31 mouse cellular contexts compared by ENCODE assay signal in the genomic region with DNA sequence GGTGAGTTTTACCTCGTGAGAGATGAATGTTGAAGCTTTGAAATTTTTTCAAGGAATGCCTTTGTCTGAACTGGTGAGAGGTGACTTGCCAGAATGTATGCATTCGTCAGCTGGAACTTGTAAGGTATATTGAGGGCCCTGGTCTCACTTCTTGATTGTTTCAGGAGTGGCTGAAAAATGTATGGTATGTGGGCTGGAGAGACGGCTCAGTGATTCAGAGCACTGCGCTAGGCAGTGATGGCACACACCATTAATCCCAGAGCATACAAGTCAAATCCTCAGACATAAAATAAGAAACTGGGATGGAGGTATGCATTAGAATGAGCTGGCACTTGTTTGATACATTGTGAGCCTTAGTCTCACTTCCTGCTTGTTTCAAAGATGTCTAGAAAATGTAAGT. TPM values are rescaled to one million over a fixed set of nuclear protein-coding genes. Genes with fewer than 3 reads are reported as not detected.
DNase-seq lines count a peak whose midpoint lies in the region; ATAC-seq and TF ChIP-seq lines count a peak whose summit lies in the region.
"Had no signal": no experiment of that assay in that cellular context is flagged by ENCODE, and none has a peak within 500 bp of the region (broad histone marks: within the 10 kb centered on the region; RNA-seq: fewer than 3 reads in every experiment).

No protein-coding gene starts in this region.

- 0 out of 2 replicates have a peak, but pooled peaks have one; percentile 62 for ATAC-seq in kidney, embryonic 14.5 days (ENCODE audit: low FRiP score, low TSS enrichment)
- peak; percentile 52; the same call in 1 of the 2 replicates for ATAC-seq in kidney, postnatal 0 days (replicated peaks; ENCODE audit: low FRiP score, low read depth)
- peak; percentile 37; the same call in 1 of the 2 replicates for ATAC-seq in lung, postnatal 0 days
- ATAC-seq in CD4-positive, CD25-positive, alpha-beta regulatory T cell, adult 4 months: no peak
- ATAC-seq: activated CD4-positive, CD25-positive, alpha-beta regulatory T cell, adult 4 months; forebrain, embryonic 15.5 days had no signal

- no peaks in the 10 kb centered on the region for H3K9me3 ChIP-seq in kidney, embryonic 14.5 days (ENCODE audit: control insufficient read depth, low read length)
- H3K9me3 ChIP-seq in kidney, postnatal 0 days (replicated peaks; ENCODE audit: low read length): no peaks in the 10 kb centered on the region
- H3K9me3 ChIP-seq in lung, postnatal 0 days (ENCODE audit: low read length): no peaks in the 10 kb centered on the region
- H3K9me3 ChIP-seq: embryonic facial prominence, embryonic 10.5 days; embryonic facial prominence, embryonic 13.5 days; forebrain, embryonic 12.5 days; forebrain, embryonic 15.5 days; hindbrain, embryonic 12.5 days; hindbrain, embryonic 15.5 days had no signal

- WGBS in kidney, embryonic 14.5 days: 42% methylated on average over 4 of the region's 4 CpGs
- WGBS in kidney, postnatal 0 days: 25% methylated on average over 4 of the region's 4 CpGs
- 52% methylated on average over 4 of the region's 4 CpGs for WGBS in lung, postnatal 0 days

- no peak for TF ChIP-seq CTCF in kidney, postnatal 0 days (IDR thresholded peaks at IDR 0.05; ENCODE audit: low read depth)
- no peak for TF ChIP-seq CTCF in lung, postnatal 0 days (IDR thresholded peaks at IDR 0.05)

- no peaks in the 10 kb centered on the region for H3K4me1 ChIP-seq in kidney, embryonic 14.5 days (ENCODE audit: control insufficient read depth, insufficient read depth, low read length)
- no peaks in the 10 kb centered on the region for H3K4me1 ChIP-seq in kidney, postnatal 0 days (replicated peaks; ENCODE audit: insufficient read depth, low read length)
- no peaks in the 10 kb centered on the region for H3K4me1 ChIP-seq in lung, postnatal 0 days (ENCODE audit: insufficient read depth, low read depth, low read length)
- H3K4me1 ChIP-seq: embryonic facial prominence, embryonic 10.5 days; embryonic facial prominence, embryonic 13.5 days; forebrain, embryonic 12.5 days; forebrain, embryonic 15.5 days; hindbrain, embryonic 12.5 days; hindbrain, embryonic 15.5 days had no signal

- H3K27me3 ChIP-seq in kidney, embryonic 14.5 days (ENCODE audit: control insufficient read depth, insufficient read depth, low read length): no peaks in the 10 kb centered on the region
- H3K27me3 ChIP-seq in kidney, postnatal 0 days (ENCODE audit: insufficient read depth, low read length): no peaks in the 10 kb centered on the region
- H3K27me3 ChIP-seq in lung, postnatal 0 days (replicated peaks; ENCODE audit: insufficient read depth, low read length): no peaks in the 10 kb centered on the region
- H3K27me3 ChIP-seq: embryonic facial prominence, embryonic 13.5 days; forebrain, embryonic 12.5 days; forebrain, embryonic 15.5 days; hindbrain, embryonic 12.5 days; hindbrain, embryonic 15.5 days had no signal

- no peak for DNase-seq in kidney, postnatal 14 days
- peak; percentile 50 for DNase-seq in kidney, postnatal 0 days (ENCODE audit: low spot score)
- DNase-seq in kidney, adult 8-10 months: no peak
- DNase-seq in lung, postnatal 0 days (ENCODE audit: low spot score): no peak
- DNase-seq in lung, postnatal 25 days (ENCODE audit: low spot score): no peak
- DNase-seq: adrenal gland, adult 8-10 months; adrenal gland, postnatal 25 days; B cell, adult 2 months; cerebellum, adult 11-12 months; cerebellum, adult 8-10 months; cerebellum, postnatal 10 days; cerebellum, postnatal 36 days; embryo, embryonic 11 days; gastrocnemius, postnatal 25 days; heart, adult 2 months had no signal

- H3K9ac ChIP-seq in kidney, embryonic 14.5 days (ENCODE audit: low read depth, low read length): no peak overlapping the region
- H3K9ac ChIP-seq in kidney, postnatal 0 days (ENCODE audit: low read depth, low read length): no peak overlapping the region
- H3K9ac ChIP-seq in lung, postnatal 0 days (replicated peaks; ENCODE audit: low read depth): no peak overlapping the region
- H3K9ac ChIP-seq: embryonic facial prominence, embryonic 13.5 days; forebrain, embryonic 12.5 days; forebrain, embryonic 15.5 days; hindbrain, embryonic 12.5 days; hindbrain, embryonic 15.5 days had no signal

- no peak overlapping the region for H3K4me2 ChIP-seq in kidney, embryonic 14.5 days (replicated peaks; ENCODE audit: low read depth, low read length)
- no peak overlapping the region for H3K4me2 ChIP-seq in kidney, postnatal 0 days (ENCODE audit: low read length)
- H3K4me2 ChIP-seq in lung, postnatal 0 days (replicated peaks; ENCODE audit: low read depth, low read length): no peak overlapping the region
- H3K4me2 ChIP-seq: embryonic facial prominence, embryonic 13.5 days; forebrain, embryonic 12.5 days; forebrain, embryonic 15.5 days; heart, embryonic 11.5 days; hindbrain, embryonic 12.5 days; hindbrain, embryonic 15.5 days had no signal

- H3K36me3 ChIP-seq in kidney, embryonic 14.5 days (ENCODE audit: control insufficient read depth, insufficient read depth, low read length): peaks cover 72% of the 10 kb centered on the region
- H3K36me3 ChIP-seq in kidney, postnatal 0 days (ENCODE audit: insufficient read depth, low read length): peaks cover 42% of the 10 kb centered on the region
- peaks cover 18% of the 10 kb centered on the region for H3K36me3 ChIP-seq in lung, postnatal 0 days (ENCODE audit: insufficient read depth, low read length)

- no peak; the same call in 1 of the 2 replicates for TF ChIP-seq EP300 in lung, postnatal 0 days (IDR thresholded peaks at IDR 0.05)

- H3K27ac ChIP-seq in kidney, embryonic 14.5 days (ENCODE audit: low read depth, low read length): peak overlapping the region; percentile 59; the same call in 1 of the 2 replicates
- peak overlapping the region; percentile 55; the same call in 1 of the 2 replicates for H3K27ac ChIP-seq in kidney, postnatal 0 days
- H3K27ac ChIP-seq in lung, postnatal 0 days (ENCODE audit: low read length): no peak overlapping the region
- H3K27ac ChIP-seq: embryonic facial prominence, embryonic 10.5 days; embryonic facial prominence, embryonic 13.5 days; forebrain, embryonic 12.5 days; forebrain, embryonic 15.5 days; heart, adult 2 months; hindbrain, embryonic 12.5 days; hindbrain, embryonic 15.5 days had no signal

- no peak overlapping the region for H3K4me3 ChIP-seq in kidney, embryonic 14.5 days (ENCODE audit: low read length)
- H3K4me3 ChIP-seq in kidney, postnatal 0 days (replicated peaks; ENCODE audit: low read depth, low read length): no peak overlapping the region
- H3K4me3 ChIP-seq in lung, postnatal 0 days (ENCODE audit: low read depth, low read length): no peak overlapping the region
- H3K4me3 ChIP-seq: embryonic facial prominence, embryonic 10.5 days; embryonic facial prominence, embryonic 13.5 days; erythroblast, embryonic 14.5 days; forebrain, embryonic 12.5 days; forebrain, embryonic 15.5 days; heart, adult 2 months; hindbrain, embryonic 12.5 days; hindbrain, embryonic 15.5 days had no signal

RNA-seq across cellular contexts. Expression of a gene that starts 22.2 kb away (rescaled TPM):
- polyA plus RNA-seq in kidney, embryonic 14.5 days (2014; fragmentation: Nextera tagmentation; extraction: Ambion mirVana): 53.0 and 102 TPM in 2 replicates
- polyA plus RNA-seq in kidney, postnatal 0 days (2015; fragmentation: Nextera tagmentation; extraction: Ambion mirVana): 83.4 and 86.5 TPM in 2 replicates
- polyA plus RNA-seq in lung, postnatal 0 days (2015; fragmentation: Nextera tagmentation; extraction: Ambion mirVana): 34.2 and 37.9 TPM in 2 replicates
- polyA plus RNA-seq in CD4-positive, CD25-positive, alpha-beta regulatory T cell, adult 4 months (2017; shearing (Covaris generic)): 10 to 100 TPM; 28.4 to 32.1 TPM

RNA-seq across cellular contexts. Expression of a gene that starts 43.7 kb away (rescaled TPM):
- 13.0 and 14.2 TPM in 2 replicates for polyA plus RNA-seq in kidney, embryonic 14.5 days (2014; fragmentation: Nextera tagmentation; extraction: Ambion mirVana)
- 8.2 and 10.3 TPM in 2 replicates for polyA plus RNA-seq in kidney, postnatal 0 days (2015; fragmentation: Nextera tagmentation; extraction: Ambion mirVana)
- 3.6 and 4.3 TPM in 2 replicates for polyA plus RNA-seq in lung, postnatal 0 days (2015; fragmentation: Nextera tagmentation; extraction: Ambion mirVana)
- polyA plus RNA-seq in CD4-positive, CD25-positive, alpha-beta regulatory T cell, adult 4 months (2017; shearing (Covaris generic)): 10 to 100 TPM; 20.1 to 45.4 TPM

RNA-seq across cellular contexts. Expression of a gene that starts 44.5 kb away (rescaled TPM):
- polyA plus RNA-seq in kidney, embryonic 14.5 days (2014; fragmentation: Nextera tagmentation; extraction: Ambion mirVana): 13.5 and 19.8 TPM in 2 replicates
- polyA plus RNA-seq in kidney, postnatal 0 days (2015; fragmentation: Nextera tagmentation; extraction: Ambion mirVana): 35.4 and 35.7 TPM in 2 replicates
- polyA plus RNA-seq in lung, postnatal 0 days (2015; fragmentation: Nextera tagmentation; extraction: Ambion mirVana): 30.4 and 32.9 TPM in 2 replicates
- 100 to 1,000 TPM in 1 of 2 experiments, 10 to 100 TPM in 1; 75.1 to 118 TPM for polyA plus RNA-seq in CD4-positive, CD25-positive, alpha-beta regulatory T cell, adult 4 months (2017; shearing (Covaris generic))

RNA-seq across cellular contexts. Expression of a gene that starts 44.6 kb away (rescaled TPM):
- polyA plus RNA-seq in kidney, embryonic 14.5 days (2014; fragmentation: Nextera tagmentation; extraction: Ambion mirVana): 60.1 and 62.5 TPM in 2 replicates
- 67.8 and 70.4 TPM in 2 replicates for polyA plus RNA-seq in kidney, postnatal 0 days (2015; fragmentation: Nextera tagmentation; extraction: Ambion mirVana)
- polyA plus RNA-seq in lung, postnatal 0 days (2015; fragmentation: Nextera tagmentation; extraction: Ambion mirVana): 54.4 and 61.4 TPM in 2 replicates
- 10 to 100 TPM; 53.3 to 64.7 TPM for polyA plus RNA-seq in CD4-positive, CD25-positive, alpha-beta regulatory T cell, adult 4 months (2017; shearing (Covaris generic))

RNA-seq across cellular contexts. Expression of a gene that starts 46.2 kb away (rescaled TPM):
- not detected in 2 replicates for polyA plus RNA-seq in kidney, embryonic 14.5 days (2014; fragmentation: Nextera tagmentation; extraction: Ambion mirVana)
- polyA plus RNA-seq in kidney, postnatal 0 days (2015; fragmentation: Nextera tagmentation; extraction: Ambion mirVana): not detected in 2 replicates
- not detected in 2 replicates for polyA plus RNA-seq in lung, postnatal 0 days (2015; fragmentation: Nextera tagmentation; extraction: Ambion mirVana)
- under 1 TPM; 0.22 to 0.42 TPM for polyA plus RNA-seq in CD4-positive, CD25-positive, alpha-beta regulatory T cell, adult 4 months (2017; shearing (Covaris generic))
- polyA plus RNA-seq: brain, embryonic 14.5 days; cortical plate, adult 2 months; erythroblast, embryonic 14.5 days; forebrain, embryonic 12.5 days; forebrain, embryonic 15.5 days; gonadal fat pad, adult 2 months; heart, adult 2 months; heart, embryonic 11.5 days; heart, embryonic 14.5 days; heart, postnatal 0 days; hindbrain, embryonic 12.5 days; hindbrain, embryonic 15.5 days had no signal
